Mouse (Mus musculus): ENCODE measurements around the gene Cd72.

The Cd72 gene

DNA sequence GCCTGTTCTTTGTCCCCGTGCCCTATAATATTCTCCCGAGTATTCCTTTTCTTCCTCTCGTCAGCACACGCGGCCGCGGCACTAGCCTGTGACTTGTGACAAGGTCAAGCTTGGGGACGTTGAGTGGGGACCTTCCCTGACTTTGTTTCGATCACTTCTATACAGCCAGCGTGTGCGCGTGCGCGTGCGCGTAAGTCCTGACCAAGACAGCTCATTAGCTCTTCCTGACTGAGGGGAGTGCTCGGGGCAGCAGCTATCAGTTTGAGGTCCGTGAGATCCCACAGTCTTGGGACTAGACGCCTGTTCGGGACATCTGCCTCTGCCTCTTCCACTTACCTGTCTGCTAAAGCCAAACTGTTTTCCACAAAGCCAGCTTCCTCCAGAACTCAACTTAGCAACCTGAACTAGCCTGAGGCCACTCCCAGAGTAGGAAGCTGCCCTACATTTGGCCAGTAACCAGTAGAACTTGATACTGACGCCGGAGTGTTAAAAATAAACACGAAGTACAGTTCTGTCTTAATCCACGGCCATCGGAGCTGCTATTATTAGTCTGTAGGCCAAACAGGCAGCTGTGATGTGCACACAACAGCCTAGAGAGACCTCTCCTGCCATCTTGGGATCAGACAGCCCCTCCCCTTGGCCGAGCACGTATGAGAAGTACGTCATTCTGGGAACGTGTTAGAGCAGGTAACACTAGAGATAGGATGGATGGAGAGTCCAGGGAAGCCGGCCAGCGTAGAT lies 54.9 kb downstream of the Cd72 start:
- DNase-seq: no peak

DNA sequence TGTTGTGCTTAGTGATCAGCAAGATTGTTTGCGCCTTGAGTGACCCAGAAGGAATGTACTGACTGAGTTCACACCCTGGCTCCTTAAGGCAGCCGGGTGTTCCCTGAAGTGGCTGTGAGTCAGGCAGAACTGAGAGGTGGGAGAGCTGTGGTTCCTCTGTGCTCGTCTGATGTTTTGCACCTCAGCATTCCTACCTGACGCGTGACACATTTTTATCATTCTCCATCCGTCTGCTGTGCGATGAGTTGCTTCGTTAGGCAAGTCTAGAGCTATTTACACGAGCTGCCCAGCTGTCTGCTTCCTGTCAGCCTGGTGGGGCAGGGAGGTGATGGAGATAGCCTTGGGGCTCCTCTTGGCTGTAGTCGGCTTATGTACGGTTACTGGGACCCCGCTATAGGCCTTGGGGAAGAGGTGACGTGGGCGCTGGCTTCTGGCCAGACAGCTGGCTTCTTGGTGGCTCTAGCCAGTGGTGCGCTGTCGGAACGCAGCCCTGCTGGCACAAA lies 55.5 kb downstream of the Cd72 start:
- no peak for DNase-seq

DNA sequence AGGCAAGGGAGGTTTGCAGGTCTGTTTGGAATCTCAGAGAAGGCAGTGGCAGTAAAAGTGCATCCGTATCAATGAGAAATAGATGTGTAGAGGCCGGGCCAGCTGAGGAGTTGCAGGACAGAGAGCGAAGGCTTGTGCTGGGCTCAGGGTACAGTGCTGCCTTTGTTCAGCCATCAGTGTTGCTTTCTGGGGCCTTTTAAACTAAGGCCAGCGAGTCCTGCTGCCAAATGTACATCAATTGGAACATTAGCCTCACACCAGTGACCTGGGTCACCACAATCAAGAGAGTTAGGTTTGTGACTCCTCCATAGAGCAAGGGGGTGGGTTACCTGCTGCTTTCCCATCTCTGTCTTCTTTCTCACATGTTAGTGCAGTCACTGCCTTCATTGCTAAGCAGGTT lies 56.4 kb downstream of the Cd72 start:
- no peak for DNase-seq

All from thymus, postnatal 25 days (tissue).